Mouse (Mus musculus): ENCODE measurements around the gene Rac3. TPM values are rescaled to one million over a fixed set of nuclear protein-coding genes. Genes with fewer than 3 reads are reported as not detected.
"Not testable (repeated sequence)": the region's sequence is repeated elsewhere in the genome, so short reads cannot be mapped to it uniquely, and the experiment has no call there.

The Rac3 gene
- total RNA-seq, 2 experiments from 2014 or later = 247 to 249 TPM

GRCm38 (mm10) chr11:120727169-120727527, 5.9 kb downstream of the Rac3 start, which contains the start of gene Dcxr:
Gene Dcxr, minus strand, starts transcription at chr11:120727281.
- peak; percentile 74 to 75 for DNase-seq (ENCODE audit: low spot score in 2 of 2)

- DNase-seq (ENCODE audit: low spot score in 2 of 2) = no peak
Measured at GRCm38 (mm10) chr11:120727564-120727963, 6.3 kb downstream of the Rac3 start.

- no peak for DNase-seq (ENCODE audit: low spot score in 2 of 2)
Measured at GRCm38 (mm10) chr11:120728530-120729240, 7.4 kb downstream of the Rac3 start.

GRCm38 (mm10) chr11:120729432-120730050, 8.3 kb downstream of the Rac3 start:
- DNase-seq (ENCODE audit: low spot score in 2 of 2) = peak in 1 of 2 experiments; percentile 8

GRCm38 (mm10) chr11:120730331-120730870, 9.1 kb downstream of the Rac3 start:
- no peak for DNase-seq (ENCODE audit: low spot score in 2 of 2)

GRCm38 (mm10) chr11:120731395-120731794, 10.1 kb downstream of the Rac3 start:
- DNase-seq (ENCODE audit: low spot score in 2 of 2) = no peak

- DNase-seq (ENCODE audit: low spot score in 2 of 2) = no peak
Measured at GRCm38 (mm10) chr11:120731858-120732680, 10.8 kb downstream of the Rac3 start, which contains the start of gene Cbr2. Gene Cbr2, minus strand, starts transcription at chr11:120732114.

GRCm38 (mm10) chr11:120733521-120733920, 12.3 kb downstream of the Rac3 start:
- no peak for DNase-seq (ENCODE audit: low spot score in 2 of 2)

- no peak for DNase-seq (ENCODE audit: low spot score in 2 of 2)
Measured at GRCm38 (mm10) chr11:120736424-120736823, 15.2 kb downstream of the Rac3 start.

- DNase-seq (ENCODE audit: low spot score in 2 of 2) = no peak
Measured at GRCm38 (mm10) chr11:120740981-120741380, 19.7 kb downstream of the Rac3 start.

GRCm38 (mm10) chr11:120744121-120744701, 22.9 kb downstream of the Rac3 start:
- no peak for DNase-seq (ENCODE audit: low spot score in 2 of 2)

- no peak for DNase-seq (ENCODE audit: low spot score in 2 of 2)
Measured at GRCm38 (mm10) chr11:120747974-120748373, 26.7 kb downstream of the Rac3 start.

GRCm38 (mm10) chr11:120749430-120749829, 28.2 kb downstream of the Rac3 start:
- DNase-seq (ENCODE audit: low spot score in 2 of 2) = no peak

GRCm38 (mm10) chr11:120751606-120752005, 30.3 kb downstream of the Rac3 start:
- DNase-seq (ENCODE audit: low spot score in 2 of 2) = no peak

GRCm38 (mm10) chr11:120760236-120760635, 39.0 kb downstream of the Rac3 start:
- no peak for DNase-seq (ENCODE audit: low spot score in 2 of 2)

- no peak for DNase-seq (ENCODE audit: low spot score in 2 of 2)
Measured at GRCm38 (mm10) chr11:120761811-120762671, 40.8 kb downstream of the Rac3 start.

- not testable (repeated sequence) for DNase-seq (ENCODE audit: low spot score in 2 of 2)
Measured at GRCm38 (mm10) chr11:120762672-120763041, 41.4 kb downstream of the Rac3 start, which contains the start of gene Hmga1b. Gene Hmga1b, plus strand, starts transcription at chr11:120762794.

GRCm38 (mm10) chr11:120763121-120763999, 42.1 kb downstream of the Rac3 start:
- not testable (repeated sequence) for DNase-seq (ENCODE audit: low spot score in 2 of 2)

- DNase-seq (ENCODE audit: low spot score in 2 of 2) = not testable (repeated sequence)
Measured at GRCm38 (mm10) chr11:120767023-120767422, 45.8 kb downstream of the Rac3 start.
